Mouse (Mus musculus) cortical plate, adult 2 months (tissue): ENCODE measurements at regions not wholly inside any gene's neighbourhood (a gene's known extent, or its start where the extent isn't known, plus 50 kb on each side); places are given as distances from the start of the nearest gene placed in this dataset.

Source experiments
- CTCF ChIP-seq: fragments of 200-500 bp; IDR thresholded peaks from 2 replicates; pipeline ENCODE4 v1.5.1; 2011; ENCODE audit warnings: mild to moderate bottlenecking, control low read depth, low read length; ENCODE audit not compliant: insufficient read depth; ENCODE audit errors: extremely low read depth
- POLR2A ChIP-seq: fragments of 200-500 bp; IDR thresholded peaks from 2 replicates; pipeline ENCODE4 v1.6.1; 2011; ENCODE audit warnings: mild to moderate bottlenecking, low read length, control low read depth; ENCODE audit not compliant: insufficient read depth; ENCODE audit errors: extremely low read depth

DNA sequence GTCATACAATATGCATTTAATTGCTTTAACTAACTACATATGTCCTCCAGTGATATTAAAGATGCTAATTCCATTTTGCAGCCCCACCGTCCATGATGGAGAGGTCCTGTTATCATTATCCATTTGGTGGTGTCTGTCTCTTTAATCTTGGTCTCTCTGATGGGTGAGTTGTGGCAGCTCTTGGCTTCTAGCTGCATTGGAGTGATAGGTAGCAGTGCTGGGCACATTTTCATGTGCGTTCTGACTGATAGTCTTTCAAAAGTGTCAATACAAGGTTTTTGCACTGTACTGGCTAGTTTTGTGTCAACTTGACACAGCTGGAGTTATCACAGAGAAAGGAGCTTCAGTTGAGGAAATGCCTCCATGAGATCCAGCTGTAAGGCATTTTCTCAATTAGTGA, 67.5 kb upstream of the Six2 start:
- TF ChIP-seq CTCF = no peak
- TF ChIP-seq POLR2A = no peak
